Mouse (Mus musculus): ENCODE results near the gene Pyroxd2. TPM values are rescaled to one million over a fixed set of nuclear protein-coding genes. Genes with fewer than 3 reads are reported as not detected.

The Pyroxd2 gene
- polyA plus RNA-seq, 1 experiment from 2014 or later, result 3.5 TPM

GRCm38 (mm10) chr19:42755148-42755870 is 2.7 kb upstream of the Pyroxd2 start:
- DNase-seq (ENCODE audit: low spot score) (peak; percentile 60), ATAC-seq (ENCODE audit: low read depth) (no peak)
- 73% methylated on average over 15 of the region's 15 CpGs for WGBS
- Histone ChIP-seq H3K4me3 (ENCODE audit: low read depth, low read length) (no peak overlapping the region), H3K36me3 (ENCODE audit: control insufficient read depth, insufficient read depth, low read length) (no peaks in the 10 kb centered on the region; the same call in 1 of the 2 replicates), H3K27me3 (replicated peaks; ENCODE audit: control insufficient read depth, insufficient read depth, low read length) (no peaks in the 10 kb centered on the region), H3K9ac (ENCODE audit: low read depth, low read length) (no peak overlapping the region), H3K4me1 (ENCODE audit: control insufficient read depth, insufficient read depth, low read length) (peaks cover 26% of the 10 kb centered on the region), H3K9me3 (ENCODE audit: control insufficient read depth, low read length) (no peaks in the 10 kb centered on the region), H3K27ac (replicated peaks; ENCODE audit: low read depth, low read length) (no peak overlapping the region), H3K4me2 (ENCODE audit: low read depth, low read length) (no peak overlapping the region)

- Histone ChIP-seq H3K4me2 (ENCODE audit: low read depth, low read length) (peak overlapping the region; percentile 58), H3K36me3 (ENCODE audit: control insufficient read depth, insufficient read depth, low read length) (no peaks in the 10 kb centered on the region), H3K27ac (replicated peaks; ENCODE audit: low read depth, low read length) (peak overlapping the region; percentile 84), H3K9ac (ENCODE audit: low read depth, low read length) (peak overlapping the region; percentile 66), H3K9me3 (ENCODE audit: control insufficient read depth, low read length) (no peaks in the 10 kb centered on the region), H3K4me3 (ENCODE audit: low read depth, low read length) (peak overlapping the region; percentile 34; the same call in 1 of the 2 replicates), H3K27me3 (replicated peaks; ENCODE audit: control insufficient read depth, insufficient read depth, low read length) (no peaks in the 10 kb centered on the region), H3K4me1 (ENCODE audit: control insufficient read depth, insufficient read depth, low read length) (peaks cover 26% of the 10 kb centered on the region)
- peak; percentile 77 for DNase-seq (ENCODE audit: low spot score)
- 39% methylated on average over 11 of the region's 11 CpGs for WGBS
- peak; percentile 5; the same call in 1 of the 2 replicates for ATAC-seq (ENCODE audit: low read depth)
Observed at GRCm38 (mm10) chr19:42753141-42753917, 754 bp upstream of the Pyroxd2 start.

GRCm38 (mm10) chr19:42750196-42750595 is 2.4 kb downstream of the Pyroxd2 start:
- H3K36me3 ChIP-seq (ENCODE audit: control insufficient read depth, insufficient read depth, low read length), result no peaks in the 10 kb centered on the region
- no peak overlapping the region for H3K4me2 ChIP-seq (ENCODE audit: low read depth, low read length)
- ATAC-seq (ENCODE audit: low read depth), result no peak
- 75% methylated on average over 11 of the region's 11 CpGs for WGBS
- H3K27me3 ChIP-seq (replicated peaks; ENCODE audit: control insufficient read depth, insufficient read depth, low read length), result no peaks in the 10 kb centered on the region
- H3K4me3 ChIP-seq (ENCODE audit: low read depth, low read length), result no peak overlapping the region
- H3K9ac ChIP-seq (ENCODE audit: low read depth, low read length), result no peak overlapping the region
- no peaks in the 10 kb centered on the region for H3K9me3 ChIP-seq (ENCODE audit: control insufficient read depth, low read length)
- peaks cover 20% of the 10 kb centered on the region for H3K4me1 ChIP-seq (ENCODE audit: control insufficient read depth, insufficient read depth, low read length)
- DNase-seq (ENCODE audit: low spot score), result no peak
- no peak overlapping the region for H3K27ac ChIP-seq (replicated peaks; ENCODE audit: low read depth, low read length)

- Histone ChIP-seq H3K27me3 (replicated peaks; ENCODE audit: control insufficient read depth, insufficient read depth, low read length) (no peaks in the 10 kb centered on the region), H3K27ac (replicated peaks; ENCODE audit: low read depth, low read length) (no peak overlapping the region), H3K36me3 (ENCODE audit: control insufficient read depth, insufficient read depth, low read length) (no peaks in the 10 kb centered on the region), H3K4me2 (ENCODE audit: low read depth, low read length) (no peak overlapping the region), H3K9ac (ENCODE audit: low read depth, low read length) (no peak overlapping the region), H3K9me3 (ENCODE audit: control insufficient read depth, low read length) (no peaks in the 10 kb centered on the region), H3K4me3 (ENCODE audit: low read depth, low read length) (no peak overlapping the region), H3K4me1 (ENCODE audit: control insufficient read depth, insufficient read depth, low read length) (peaks cover 12% of the 10 kb centered on the region)
- 94% methylated on average over 8 of the region's 8 CpGs for WGBS
- ATAC-seq (ENCODE audit: low read depth) (no peak), DNase-seq (ENCODE audit: low spot score) (no peak)
Observed at GRCm38 (mm10) chr19:42746702-42747101, 5.9 kb downstream of the Pyroxd2 start.

GRCm38 (mm10) chr19:42745869-42746224 is 6.7 kb downstream of the Pyroxd2 start:
- Histone ChIP-seq H3K27me3 (replicated peaks; ENCODE audit: control insufficient read depth, insufficient read depth, low read length) (no peaks in the 10 kb centered on the region), H3K4me1 (ENCODE audit: control insufficient read depth, insufficient read depth, low read length) (peaks cover 13% of the 10 kb centered on the region; the same call in 1 of the 2 replicates), H3K4me2 (ENCODE audit: low read depth, low read length) (no peak overlapping the region), H3K9ac (ENCODE audit: low read depth, low read length) (no peak overlapping the region), H3K9me3 (ENCODE audit: control insufficient read depth, low read length) (no peaks in the 10 kb centered on the region), H3K36me3 (ENCODE audit: control insufficient read depth, insufficient read depth, low read length) (no peaks in the 10 kb centered on the region), H3K4me3 (ENCODE audit: low read depth, low read length) (no peak overlapping the region), H3K27ac (replicated peaks; ENCODE audit: low read depth, low read length) (no peak overlapping the region; the same call in 1 of the 2 replicates)
- ATAC-seq (ENCODE audit: low read depth) (no peak), DNase-seq (ENCODE audit: low spot score) (no peak)
- 67% methylated on average over 4 of the region's 4 CpGs for WGBS

- Histone ChIP-seq H3K27ac (replicated peaks; ENCODE audit: low read depth, low read length) (no peak overlapping the region; the same call in 1 of the 2 replicates), H3K4me1 (ENCODE audit: control insufficient read depth, insufficient read depth, low read length) (peaks cover 13% of the 10 kb centered on the region; the same call in 1 of the 2 replicates), H3K4me2 (ENCODE audit: low read depth, low read length) (no peak overlapping the region), H3K9ac (ENCODE audit: low read depth, low read length) (no peak overlapping the region), H3K27me3 (replicated peaks; ENCODE audit: control insufficient read depth, insufficient read depth, low read length) (no peaks in the 10 kb centered on the region), H3K36me3 (ENCODE audit: control insufficient read depth, insufficient read depth, low read length) (no peaks in the 10 kb centered on the region), H3K4me3 (ENCODE audit: low read depth, low read length) (no peak overlapping the region), H3K9me3 (ENCODE audit: control insufficient read depth, low read length) (no peaks in the 10 kb centered on the region)
- DNase-seq (ENCODE audit: low spot score), result no peak
- ATAC-seq (ENCODE audit: low read depth), result no peak
- WGBS, result 54% methylated on average over 8 of the region's 9 CpGs
Observed at GRCm38 (mm10) chr19:42745084-42745868, 7.3 kb downstream of the Pyroxd2 start.

- ATAC-seq (ENCODE audit: low read depth), result peak; percentile 75
- 18% methylated on average over 4 of the region's 4 CpGs for WGBS
- Histone ChIP-seq H3K9me3 (ENCODE audit: control insufficient read depth, low read length) (no peaks in the 10 kb centered on the region), H3K9ac (ENCODE audit: low read depth, low read length) (no peak overlapping the region), H3K4me3 (ENCODE audit: low read depth, low read length) (no peak overlapping the region), H3K4me2 (ENCODE audit: low read depth, low read length) (no peak overlapping the region), H3K27me3 (replicated peaks; ENCODE audit: control insufficient read depth, insufficient read depth, low read length) (no peaks in the 10 kb centered on the region), H3K4me1 (ENCODE audit: control insufficient read depth, insufficient read depth, low read length) (peaks cover 13% of the 10 kb centered on the region; the same call in 1 of the 2 replicates), H3K27ac (replicated peaks; ENCODE audit: low read depth, low read length) (0 out of 2 replicates have a peak overlapping the region, but pooled peaks have one; percentile 24), H3K36me3 (ENCODE audit: control insufficient read depth, insufficient read depth, low read length) (no peaks in the 10 kb centered on the region)
- peak; percentile 81 for DNase-seq (ENCODE audit: low spot score)
Observed at GRCm38 (mm10) chr19:42744162-42744586, 8.4 kb downstream of the Pyroxd2 start.

- H3K4me1 ChIP-seq (ENCODE audit: control insufficient read depth, insufficient read depth, low read length), result peaks cover 13% of the 10 kb centered on the region; the same call in 1 of the 2 replicates
- no peaks in the 10 kb centered on the region for H3K36me3 ChIP-seq (ENCODE audit: control insufficient read depth, insufficient read depth, low read length)
- H3K27me3 ChIP-seq (replicated peaks; ENCODE audit: control insufficient read depth, insufficient read depth, low read length), result no peaks in the 10 kb centered on the region
- no peak overlapping the region for H3K9ac ChIP-seq (ENCODE audit: low read depth, low read length)
- H3K27ac ChIP-seq (replicated peaks; ENCODE audit: low read depth, low read length), result no peak overlapping the region; the same call in 1 of the 2 replicates
- no peaks in the 10 kb centered on the region for H3K9me3 ChIP-seq (ENCODE audit: control insufficient read depth, low read length)
- H3K4me2 ChIP-seq (ENCODE audit: low read depth, low read length), result no peak overlapping the region
- 65% methylated on average over 16 of the region's 16 CpGs for WGBS
- H3K4me3 ChIP-seq (ENCODE audit: low read depth, low read length), result no peak overlapping the region
- DNase-seq (ENCODE audit: low spot score) (no peak), ATAC-seq (ENCODE audit: low read depth) (no peak)
Observed at GRCm38 (mm10) chr19:42743261-42743660, 9.3 kb downstream of the Pyroxd2 start.

Measured in embryonic facial prominence, embryonic 14.5 days (tissue).